Mouse (Mus musculus): ENCODE data around the gene Cd3e.
"Not testable (repeated sequence)": the region's sequence is repeated elsewhere in the genome, so short reads cannot be mapped to it uniquely, and the experiment has no call there.

Cd3e gene

DNA sequence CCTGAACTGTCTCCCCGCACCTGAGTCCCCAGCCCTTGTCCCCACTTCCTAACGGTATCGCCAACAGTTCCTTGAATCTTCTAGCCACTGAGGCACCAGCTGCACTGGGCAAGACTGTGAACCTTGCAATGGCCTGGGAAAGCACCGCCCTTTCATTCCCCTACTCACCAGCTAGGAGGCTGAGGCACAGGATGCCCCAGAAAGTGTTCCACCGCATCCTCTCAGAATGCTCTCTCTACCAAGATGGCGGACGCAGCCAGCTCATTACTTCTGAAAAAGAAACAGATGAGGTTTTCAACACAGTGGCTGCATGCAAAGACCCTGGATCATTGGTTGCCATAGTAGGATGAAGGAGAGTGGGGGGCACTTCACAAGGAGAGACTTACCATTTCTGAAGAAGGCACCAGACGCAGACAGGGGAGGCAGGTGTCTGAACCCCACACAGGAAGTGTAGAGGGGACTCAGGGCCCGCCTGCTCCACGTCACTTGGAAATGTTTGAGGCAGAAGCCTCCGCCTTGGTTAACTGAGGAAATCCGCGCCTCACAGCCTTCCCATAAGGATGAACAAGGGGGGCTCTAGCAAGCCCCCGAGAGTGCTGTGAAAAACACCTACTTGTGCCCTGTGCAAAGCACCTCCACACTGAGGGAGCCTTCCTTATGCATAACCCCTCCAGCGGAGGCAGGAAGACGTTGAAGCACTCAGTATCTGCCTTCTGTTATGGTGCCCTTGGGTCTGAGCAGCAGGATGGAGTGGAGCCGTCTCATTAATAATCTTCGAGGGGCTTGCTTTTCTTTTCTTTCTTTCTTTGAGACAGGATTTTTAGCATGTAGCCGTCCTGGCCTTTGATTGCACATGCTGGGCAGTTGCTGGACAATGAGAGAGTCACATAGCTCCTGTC, at the start of gene Cd3e:
Gene Cd3e (minus strand): TSS at position 448 of the 899 bp plus-strand sequence.
- no peak for DNase-seq (ENCODE audit: low spot score)

DNA sequence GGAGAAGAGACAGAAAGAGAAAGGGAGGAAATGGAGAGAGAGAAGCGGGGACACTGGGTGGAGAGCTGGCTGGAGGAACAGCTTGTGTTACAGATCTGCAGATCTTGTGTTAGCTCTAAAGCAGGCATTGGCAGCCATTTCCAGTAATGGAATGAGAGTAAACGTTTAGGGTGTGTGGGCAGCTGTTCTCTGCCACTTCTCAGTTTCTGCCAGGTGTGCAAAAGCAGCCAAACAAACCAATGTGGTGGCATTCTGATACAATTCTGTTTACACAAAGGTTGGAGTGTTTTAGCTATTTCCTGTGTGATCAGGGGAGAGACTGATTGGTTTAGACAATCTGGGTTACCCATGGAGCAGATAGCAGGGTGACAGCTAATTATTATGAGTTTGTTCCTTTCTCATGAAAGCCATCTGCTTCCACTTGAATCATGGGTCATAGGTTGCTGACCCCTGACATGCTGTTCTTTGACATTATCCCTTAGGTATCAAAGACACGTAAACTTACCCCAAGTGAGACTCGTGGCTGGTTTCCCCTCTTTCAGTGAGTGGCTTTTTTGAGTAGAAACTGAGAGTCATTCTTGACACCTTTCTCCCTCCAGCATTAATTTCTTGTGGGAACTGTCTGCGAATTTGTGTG, 49.0 kb upstream of the Cd3e start:
- peak; percentile 69 for DNase-seq (ENCODE audit: low spot score)

DNA sequence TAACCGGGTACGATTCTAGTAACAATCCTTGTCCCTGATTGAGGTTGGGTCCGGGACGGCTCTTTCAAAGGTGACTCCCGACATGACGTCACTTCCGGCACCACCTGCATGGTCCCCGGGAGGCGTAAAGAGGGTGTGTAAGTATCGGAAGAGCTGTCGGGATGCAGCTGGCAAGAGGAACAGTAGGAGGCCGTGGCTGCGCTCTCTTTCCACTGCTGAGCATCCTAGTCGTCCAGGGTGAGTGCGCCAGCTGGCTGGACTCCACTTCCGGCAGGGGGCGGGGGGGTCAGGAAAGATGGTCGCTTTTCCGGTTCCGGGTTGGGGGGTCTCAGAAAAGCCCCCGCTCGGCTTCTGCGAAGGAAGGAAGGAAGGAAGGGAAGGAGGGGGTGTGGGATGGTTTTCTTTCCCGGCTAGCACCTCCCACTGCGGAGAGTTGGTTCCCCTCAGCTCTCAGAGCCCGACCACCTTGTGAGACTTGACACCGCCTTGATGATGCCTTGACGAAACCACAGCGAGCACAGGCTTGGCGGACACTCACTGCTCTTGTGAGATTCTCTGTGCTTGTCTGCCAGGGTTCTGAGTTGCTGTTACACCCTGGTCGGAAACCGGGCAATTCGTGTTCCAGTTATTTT, 45.8 kb upstream of the Cd3e start, which contains the start of gene Mpzl3:
Gene Mpzl3 (plus strand): TSS at position 105 of the 632 bp plus-strand sequence.
- DNase-seq (ENCODE audit: low spot score): peak; percentile 92

DNA sequence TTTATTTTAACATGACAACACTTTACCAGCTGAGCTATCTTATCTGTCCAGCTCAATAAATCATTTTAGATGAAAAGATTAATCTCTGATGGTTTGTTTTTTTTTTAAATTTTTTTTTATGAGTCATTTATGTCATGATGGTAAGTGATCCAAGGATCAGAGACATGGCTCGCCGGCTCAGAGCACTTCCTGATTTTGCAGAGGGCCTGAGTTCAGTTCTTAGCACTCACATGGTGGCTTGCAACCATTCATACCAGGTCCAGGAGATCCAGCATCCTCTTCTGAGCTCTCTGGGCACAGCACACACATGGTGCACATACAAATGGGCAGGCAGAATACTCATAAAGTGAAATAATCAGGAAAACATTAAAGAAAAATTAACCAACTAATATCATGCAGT, 40.9 kb upstream of the Cd3e start:
- no peak for DNase-seq (ENCODE audit: low spot score)

DNA sequence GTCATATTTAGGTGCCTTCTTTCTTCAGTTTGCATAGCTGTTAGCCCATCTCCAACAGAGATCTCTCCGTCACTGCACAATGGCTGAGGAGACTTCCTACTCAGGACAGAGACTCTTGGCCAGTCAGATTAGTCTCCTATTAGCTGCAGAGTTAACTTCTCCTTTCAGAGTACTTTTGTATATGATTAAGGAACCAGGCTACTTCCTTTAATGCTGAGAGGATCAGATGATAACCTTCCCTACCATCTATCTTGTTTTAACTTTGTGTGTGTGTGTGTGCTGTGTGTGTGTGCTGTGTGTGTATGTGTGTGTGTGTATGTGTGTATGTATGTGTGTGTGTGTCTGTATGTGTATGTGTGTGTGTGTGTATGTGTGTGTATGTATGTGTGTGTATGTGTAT, 40.3 kb upstream of the Cd3e start:
- no peak for DNase-seq (ENCODE audit: low spot score)

DNA sequence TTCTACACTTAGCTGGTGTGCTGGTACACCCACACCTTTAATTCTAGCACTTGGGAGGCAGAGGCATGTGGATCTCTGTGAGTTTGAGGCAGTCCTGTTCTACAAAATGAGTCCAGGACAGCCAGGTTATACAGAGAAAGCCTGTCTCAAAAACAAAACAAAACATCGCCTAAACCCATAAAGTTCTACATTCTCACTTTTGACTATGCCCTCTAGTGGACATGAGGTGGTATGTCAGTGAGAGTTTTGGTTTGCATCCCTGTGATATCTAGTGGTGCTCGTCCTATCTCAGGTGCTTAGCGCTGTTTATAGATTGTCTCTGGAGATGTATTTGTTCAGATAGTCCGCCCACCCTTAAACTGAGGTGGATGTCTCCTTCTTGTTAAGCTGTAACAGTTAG, 39.1 kb upstream of the Cd3e start:
- peak; percentile 62 for DNase-seq (ENCODE audit: low spot score)

DNA sequence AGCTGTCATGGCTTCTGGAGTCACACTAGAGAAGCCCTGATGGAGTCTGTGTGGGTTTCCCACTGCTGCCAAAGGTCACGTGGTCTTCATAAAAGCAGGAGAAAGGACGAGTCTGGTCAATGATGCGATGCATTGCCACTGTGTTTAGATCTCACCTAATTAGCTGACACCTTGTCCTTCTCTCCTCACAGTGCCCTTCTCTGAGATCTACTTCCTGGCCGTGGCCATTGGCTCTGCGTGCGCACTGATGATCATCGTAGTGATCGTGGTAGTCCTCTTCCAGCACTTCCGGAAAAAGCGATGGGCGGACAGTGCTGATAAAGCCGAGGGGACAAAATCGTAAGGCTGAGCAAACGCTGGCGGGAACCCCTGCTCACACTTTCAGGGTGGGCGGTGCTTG, 37.5 kb upstream of the Cd3e start:
- DNase-seq (ENCODE audit: low spot score): no peak

DNA sequence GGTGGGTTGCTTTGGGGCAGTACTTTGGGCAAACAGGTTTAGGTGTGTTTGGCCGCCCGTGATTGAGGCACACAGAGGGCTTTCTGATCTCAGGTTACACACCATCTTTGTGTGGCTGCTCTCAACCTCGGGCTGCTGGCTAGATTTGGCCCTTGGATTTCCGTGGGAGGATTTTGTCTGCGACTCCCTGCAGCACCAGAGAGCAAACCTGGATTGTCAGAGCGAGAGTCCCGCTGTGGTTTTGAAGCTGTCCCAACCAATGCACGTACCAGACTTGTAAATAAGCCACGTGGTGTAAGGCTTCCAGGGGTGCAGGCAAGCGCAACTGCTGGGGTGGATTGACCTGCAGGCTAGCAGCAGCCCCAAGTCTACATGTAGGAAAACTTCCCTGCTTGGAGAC, 33.5 kb upstream of the Cd3e start:
- DNase-seq (ENCODE audit: low spot score): peak; percentile 17

DNA sequence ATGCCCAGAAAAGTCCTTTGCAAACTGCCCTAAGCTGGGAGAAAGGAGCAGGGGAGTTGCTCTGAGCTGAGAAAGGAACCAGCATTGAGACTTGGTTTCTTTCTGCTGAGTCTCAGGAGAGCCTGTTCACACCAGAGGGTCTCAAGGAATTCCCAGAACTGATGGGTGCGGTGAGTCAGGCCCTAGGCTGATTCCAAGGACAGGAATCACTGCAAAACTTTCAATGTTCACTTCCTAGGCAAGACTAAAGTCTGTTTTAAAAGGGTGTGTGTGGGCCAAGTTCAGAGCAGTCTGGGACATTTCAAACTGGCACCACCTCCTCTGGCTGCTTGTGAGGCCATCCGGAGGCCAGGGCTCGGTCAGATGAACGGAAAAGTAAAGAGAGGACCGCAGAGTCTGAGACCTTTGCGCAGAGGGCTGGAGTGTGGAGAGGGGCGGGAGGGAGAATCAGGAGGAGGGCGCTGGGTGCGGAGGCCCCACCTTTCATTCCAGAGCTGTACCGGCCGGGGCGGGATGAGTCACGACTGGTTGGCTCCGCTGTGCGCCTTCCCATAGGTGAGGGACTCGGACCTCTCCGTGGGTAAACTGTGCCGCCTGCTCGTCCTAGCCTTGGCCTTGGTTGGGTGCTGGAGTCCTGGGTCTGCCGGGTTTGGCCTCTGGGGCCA, 32.8 kb upstream of the Cd3e start:
- peak; percentile 51 for DNase-seq (ENCODE audit: low spot score)

DNA sequence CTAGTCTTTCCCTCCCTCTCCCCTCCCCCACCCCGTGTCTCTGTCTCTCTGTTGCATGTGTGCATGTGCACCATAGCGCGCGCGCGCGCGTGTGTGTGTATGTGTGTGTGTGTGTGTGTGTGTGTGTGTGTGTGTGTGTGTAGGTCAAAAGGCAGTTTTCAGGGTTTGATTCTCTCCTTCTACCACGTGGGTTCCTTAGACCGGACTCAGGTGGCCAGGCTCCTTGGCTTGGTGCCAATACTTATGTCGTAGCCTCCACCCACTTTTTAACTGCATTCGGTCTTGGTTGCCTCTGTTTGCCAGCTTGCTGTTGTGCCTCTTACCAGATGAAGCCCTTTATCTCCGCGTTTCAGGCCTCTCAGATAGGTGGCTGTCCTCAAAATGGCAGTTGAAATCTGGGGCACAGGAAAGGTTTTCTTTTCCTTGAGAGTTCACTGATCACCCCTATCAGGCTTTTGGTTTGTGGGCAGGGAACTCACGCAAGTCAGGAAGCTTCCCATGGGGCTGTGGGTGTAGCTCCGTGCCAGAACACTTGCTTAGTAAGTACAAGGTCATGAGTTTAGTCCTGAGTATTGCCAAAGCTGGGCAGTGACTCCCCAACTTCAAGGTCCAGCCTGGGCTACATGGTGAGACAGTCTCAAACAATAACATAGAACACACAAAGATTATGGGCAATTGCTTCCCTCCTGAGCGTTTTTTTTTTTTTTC, 31.9 kb upstream of the Cd3e start:
- DNase-seq (ENCODE audit: low spot score): no peak

DNA sequence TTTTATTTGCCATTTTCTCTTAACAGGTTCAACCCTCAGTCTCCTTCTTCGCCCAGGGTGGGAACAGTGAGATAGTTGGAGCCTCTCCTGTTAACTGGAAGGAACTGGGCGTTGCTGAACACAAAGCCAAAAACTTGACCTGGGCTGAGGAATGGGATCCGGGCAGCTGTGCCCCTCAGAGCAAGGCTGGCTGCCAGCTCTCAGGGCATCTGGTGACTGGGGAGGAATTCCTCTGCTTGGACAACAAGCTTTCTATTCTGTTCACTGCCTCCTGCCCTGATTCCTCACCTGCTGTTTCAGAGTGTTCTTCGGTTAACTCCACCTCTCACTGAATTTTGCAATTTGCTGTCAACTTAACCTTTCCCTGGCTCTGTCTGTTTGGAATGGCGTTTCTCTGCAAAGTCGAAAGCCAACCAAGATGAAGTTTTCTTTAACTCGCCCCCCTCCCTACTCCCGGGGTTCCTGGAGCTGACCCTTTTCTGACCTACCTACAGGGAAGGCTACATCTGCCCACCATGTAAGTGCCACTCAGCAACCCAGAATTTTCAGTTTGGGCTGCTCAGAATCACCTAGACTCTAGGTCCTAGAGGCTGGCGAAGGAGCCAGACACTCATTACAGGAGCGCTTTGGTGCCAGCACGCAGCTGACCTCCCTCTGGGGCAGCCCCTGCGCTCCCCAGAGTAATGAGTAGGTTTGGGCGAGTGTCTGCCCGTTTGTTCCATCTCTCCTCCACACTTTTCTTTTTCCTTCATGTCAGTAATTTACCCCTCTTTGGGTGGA, 30.8 kb upstream of the Cd3e start:
- no peak for DNase-seq (ENCODE audit: low spot score)

DNA sequence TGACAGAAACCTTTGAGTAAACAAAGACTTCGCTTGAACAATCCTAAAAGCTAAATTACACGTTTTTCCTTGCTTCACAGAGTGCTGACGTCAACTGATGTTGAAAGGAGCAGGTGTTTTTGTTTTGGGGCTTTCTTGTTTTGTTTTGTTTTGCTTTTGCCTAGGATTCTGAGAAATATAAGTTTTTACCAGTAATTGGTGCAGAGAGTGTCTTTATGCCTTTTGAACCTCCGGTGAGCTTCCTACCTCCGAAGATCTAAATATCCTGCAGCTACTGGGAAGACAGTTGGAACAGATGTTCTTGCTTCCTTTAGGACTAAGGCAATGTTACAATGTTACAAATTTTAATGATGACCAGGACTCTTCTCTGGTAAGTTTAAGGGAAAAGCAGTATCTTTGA, 30.1 kb upstream of the Cd3e start, which contains the start of gene Mpzl2:
Gene Mpzl2 (plus strand): TSS at position 301 of the 400 bp plus-strand sequence.
- DNase-seq (ENCODE audit: low spot score): no peak

DNA sequence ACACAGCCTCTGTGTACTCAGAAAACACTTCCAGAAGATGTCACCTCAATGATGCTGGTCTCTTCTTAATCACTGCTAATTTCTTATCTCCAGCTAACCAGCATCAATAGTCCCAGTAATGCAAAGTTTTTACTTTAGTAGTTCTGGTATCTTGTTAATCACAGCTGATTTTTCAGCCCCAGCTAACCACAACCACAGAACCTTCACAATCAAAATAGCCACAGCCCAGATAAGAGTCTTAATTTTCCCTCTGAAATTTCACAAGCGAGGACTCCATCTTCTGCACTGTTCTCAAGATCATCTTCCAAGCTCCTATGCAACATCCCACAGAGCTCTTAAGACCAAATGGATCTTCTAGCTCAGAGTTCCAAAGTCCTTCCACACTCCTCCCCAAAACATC, 28.4 kb upstream of the Cd3e start:
- DNase-seq (ENCODE audit: low spot score): not testable (repeated sequence)

DNA sequence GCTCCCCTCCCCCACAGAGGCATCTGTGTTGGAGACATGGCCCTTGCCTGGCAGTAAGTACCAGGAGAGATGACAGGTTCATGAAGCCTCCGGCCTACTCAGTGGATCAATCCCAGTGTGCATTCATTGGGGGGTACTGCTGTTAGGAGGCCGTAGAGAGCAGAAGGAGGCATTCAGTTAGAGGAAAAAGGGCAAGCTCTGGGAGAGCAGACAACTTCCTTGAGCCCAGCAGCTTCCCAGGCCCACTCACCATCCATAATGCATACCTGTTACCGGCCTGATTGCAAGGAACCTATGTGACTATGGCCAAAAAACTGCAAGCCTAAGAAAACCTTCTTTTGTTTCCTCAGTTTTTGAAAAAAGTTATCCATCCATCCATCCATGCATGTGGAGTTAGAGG, 25.1 kb upstream of the Cd3e start:
- DNase-seq (ENCODE audit: low spot score): no peak

DNA sequence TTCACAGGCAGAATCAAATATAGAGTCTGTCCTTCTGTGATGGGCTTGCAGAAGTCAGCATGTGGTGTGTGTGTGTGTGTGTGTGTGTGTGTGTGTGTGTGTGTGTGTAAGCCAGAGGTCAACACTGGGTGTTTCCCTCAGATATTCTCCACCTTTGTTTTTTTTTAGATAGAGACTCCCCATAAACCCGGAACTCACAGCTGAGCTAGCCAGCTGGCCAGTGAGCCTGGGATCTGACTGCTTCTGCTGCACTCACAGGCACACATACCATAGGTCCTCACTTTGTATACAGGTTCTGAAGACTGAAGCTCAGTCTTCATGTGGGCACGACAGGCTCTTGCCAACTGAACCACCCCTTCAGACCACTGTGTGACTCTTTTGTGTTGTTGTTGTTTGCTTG, 22.8 kb upstream of the Cd3e start:
- no peak for DNase-seq (ENCODE audit: low spot score)

DNA sequence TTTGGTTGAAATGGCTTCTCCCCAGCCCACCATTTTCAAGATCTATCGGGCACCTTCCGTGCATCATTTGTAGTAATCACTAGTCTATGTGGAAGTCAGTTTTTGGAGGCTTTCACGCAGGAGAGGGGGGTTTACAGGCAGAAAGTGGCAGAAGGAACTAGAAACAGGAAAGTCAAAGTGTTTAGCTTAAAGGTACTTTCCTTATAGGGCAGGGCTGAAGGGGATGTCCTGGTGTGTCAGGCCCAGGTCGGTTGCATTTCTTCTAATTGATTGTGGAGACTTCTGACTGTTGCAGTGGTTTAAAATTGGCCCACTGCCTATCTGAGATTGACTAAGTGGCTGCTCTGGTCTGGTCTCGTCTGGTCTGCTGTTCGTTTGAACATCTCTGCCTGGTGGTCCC, 20.9 kb upstream of the Cd3e start:
- DNase-seq (ENCODE audit: low spot score): no peak

DNA sequence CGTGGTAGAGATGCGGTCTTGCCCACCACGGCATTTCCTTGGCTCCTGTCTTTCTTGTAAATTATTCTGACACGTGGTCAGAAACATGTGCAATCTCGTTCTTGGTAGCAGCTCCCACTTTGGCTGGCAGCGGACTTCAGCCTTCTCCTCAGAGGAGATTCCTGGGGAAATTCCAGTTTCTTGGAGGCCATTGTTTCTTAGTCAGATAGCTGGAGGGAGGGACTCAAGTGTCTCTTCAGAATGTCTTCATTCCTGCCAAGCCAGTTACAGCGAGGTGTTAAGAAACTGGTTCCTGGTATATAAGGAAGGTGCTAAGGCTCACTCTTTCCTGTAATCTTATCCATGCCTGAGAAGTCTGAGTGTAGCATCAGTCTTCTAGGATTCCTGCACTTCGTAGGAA, 17.9 kb upstream of the Cd3e start:
- no peak for DNase-seq (ENCODE audit: low spot score)

DNA sequence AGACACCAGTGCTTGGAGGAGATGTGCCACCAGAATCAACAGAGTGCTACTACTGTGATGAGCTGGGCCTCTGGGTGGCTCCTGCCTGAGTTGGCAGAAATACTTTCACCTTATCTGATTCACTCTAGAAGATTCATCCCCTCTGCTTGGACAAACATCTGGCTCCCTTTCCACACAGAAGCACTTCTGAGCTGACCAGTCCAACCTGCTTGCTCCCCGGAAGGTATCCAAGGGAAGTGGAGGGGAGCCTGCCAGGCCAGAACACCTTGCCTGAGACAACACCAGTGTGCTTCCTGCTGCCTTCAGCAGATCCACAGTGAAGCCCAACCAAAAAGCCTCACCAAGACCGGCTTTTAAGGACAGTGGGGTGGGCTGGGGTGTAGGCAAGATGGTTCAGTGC, 14.8 kb upstream of the Cd3e start:
- no peak for DNase-seq (ENCODE audit: low spot score)

DNA sequence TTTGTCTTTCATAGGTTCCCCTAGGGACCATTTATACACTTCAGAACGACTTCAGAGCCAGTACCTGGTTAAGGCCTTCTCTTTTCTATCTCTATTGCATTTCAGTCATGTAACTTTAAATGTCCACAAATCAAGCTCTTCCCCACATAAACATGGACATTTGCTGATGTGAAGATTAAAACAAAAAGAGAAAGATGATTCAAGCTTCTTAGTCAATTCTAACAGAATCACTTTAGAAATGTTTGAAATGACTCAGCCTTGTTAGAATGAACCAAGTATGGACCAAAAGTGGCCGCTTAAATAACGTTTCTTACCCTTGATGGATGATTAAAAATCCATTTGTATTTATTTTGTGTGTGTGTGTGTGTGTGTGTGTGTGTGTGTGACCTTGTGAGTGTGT, 14.2 kb upstream of the Cd3e start:
- DNase-seq (ENCODE audit: low spot score): no peak

DNA sequence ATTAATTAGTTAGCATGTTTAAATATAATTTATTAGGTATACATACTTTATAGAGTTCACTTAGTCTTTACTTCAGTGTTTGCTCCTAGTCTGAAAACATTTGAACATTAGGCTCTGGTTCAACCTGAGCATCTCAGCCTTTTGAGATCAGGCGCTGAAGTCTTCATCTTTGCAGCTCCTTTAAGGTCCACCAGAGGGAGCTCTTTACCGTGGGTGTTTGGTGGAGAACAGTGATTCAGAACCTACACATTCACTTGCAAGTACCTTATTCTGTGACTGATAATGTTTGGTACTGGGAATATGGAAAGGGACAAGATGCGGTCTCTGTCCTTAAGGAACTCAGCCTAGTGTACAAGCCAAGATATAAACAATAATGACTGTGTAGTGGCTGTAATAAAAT, 13.4 kb upstream of the Cd3e start:
- peak; percentile 73 for DNase-seq (ENCODE audit: low spot score)

DNA sequence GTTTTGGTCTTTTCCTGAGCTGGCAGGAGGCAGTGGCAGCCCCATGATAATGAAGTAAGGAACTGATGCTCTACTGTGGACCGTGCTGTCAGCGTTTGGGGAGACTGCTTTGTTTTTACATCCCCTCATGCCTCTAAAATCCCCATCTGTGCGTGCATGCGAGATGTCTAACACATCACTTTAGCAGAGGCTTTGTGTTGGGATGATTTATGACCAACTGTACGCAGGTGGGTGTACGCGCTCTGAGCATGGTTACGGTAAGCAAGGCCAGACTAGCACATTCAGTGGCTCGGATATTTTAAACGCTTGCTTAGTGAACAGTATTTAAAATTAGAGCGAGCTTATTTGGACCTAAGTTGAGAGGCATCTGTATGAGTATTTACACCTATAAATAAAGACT, 8.6 kb upstream of the Cd3e start:
- DNase-seq (ENCODE audit: low spot score): no peak

Data from embryo, embryonic 10 days (tissue).